Mouse (Mus musculus): ENCODE results near the gene Kmt2a. TPM values are rescaled to one million over a fixed set of nuclear protein-coding genes. Genes with fewer than 3 reads are reported as not detected.

The Kmt2a gene
- polyA plus RNA-seq, 1 experiment: 39.1 TPM

GRCm38 (mm10) chr9:44877686-44878085 lies 3.4 kb downstream of the Kmt2a start:
- H3K27ac ChIP-seq (ENCODE audit: control insufficient read depth, insufficient read depth, low read depth, low read length, poor library complexity): no peak overlapping the region
- no peak overlapping the region for H3K4me3 ChIP-seq (replicated peaks; ENCODE audit: control insufficient read depth, low read depth, low read length)
- H3K4me1 ChIP-seq (ENCODE audit: control insufficient read depth, insufficient read depth, low read length): peaks cover 1% of the 10 kb centered on the region; the same call in 1 of the 2 replicates
- WGBS: 85% methylated on average over 7 of the region's 7 CpGs
- TF ChIP-seq CTCF (IDR thresholded peaks at IDR 0.05; ENCODE audit: control insufficient read depth, insufficient read depth, low read length) (no peak), POLR2A (IDR thresholded peaks at IDR 0.05; ENCODE audit: borderline replicate concordance, control insufficient read depth, low read depth, low read length) (no peak)

GRCm38 (mm10) chr9:44875476-44875875 lies 5.6 kb downstream of the Kmt2a start:
- Histone ChIP-seq H3K4me1 (ENCODE audit: control insufficient read depth, insufficient read depth, low read length) (peaks cover 1% of the 10 kb centered on the region; the same call in 1 of the 2 replicates), H3K27ac (ENCODE audit: control insufficient read depth, insufficient read depth, low read depth, low read length, poor library complexity) (no peak overlapping the region), H3K4me3 (replicated peaks; ENCODE audit: control insufficient read depth, low read depth, low read length) (no peak overlapping the region)
- no peak for TF ChIP-seq CTCF (IDR thresholded peaks at IDR 0.05; ENCODE audit: control insufficient read depth, insufficient read depth, low read length)
- no peak for TF ChIP-seq POLR2A (IDR thresholded peaks at IDR 0.05; ENCODE audit: borderline replicate concordance, control insufficient read depth, low read depth, low read length)
- 53% methylated on average over 7 of the region's 7 CpGs for WGBS

- Histone ChIP-seq H3K27ac (ENCODE audit: control insufficient read depth, insufficient read depth, low read depth, low read length, poor library complexity) (no peak overlapping the region), H3K4me3 (replicated peaks; ENCODE audit: control insufficient read depth, low read depth, low read length) (no peak overlapping the region), H3K4me1 (ENCODE audit: control insufficient read depth, insufficient read depth, low read length) (peaks cover 3% of the 10 kb centered on the region; the same call in 1 of the 2 replicates)
- TF ChIP-seq POLR2A (IDR thresholded peaks at IDR 0.05; ENCODE audit: borderline replicate concordance, control insufficient read depth, low read depth, low read length) (no peak), CTCF (IDR thresholded peaks at IDR 0.05; ENCODE audit: control insufficient read depth, insufficient read depth, low read length) (no peak)
Measured at GRCm38 (mm10) chr9:44874198-44874597, 6.9 kb downstream of the Kmt2a start.

DNA sequence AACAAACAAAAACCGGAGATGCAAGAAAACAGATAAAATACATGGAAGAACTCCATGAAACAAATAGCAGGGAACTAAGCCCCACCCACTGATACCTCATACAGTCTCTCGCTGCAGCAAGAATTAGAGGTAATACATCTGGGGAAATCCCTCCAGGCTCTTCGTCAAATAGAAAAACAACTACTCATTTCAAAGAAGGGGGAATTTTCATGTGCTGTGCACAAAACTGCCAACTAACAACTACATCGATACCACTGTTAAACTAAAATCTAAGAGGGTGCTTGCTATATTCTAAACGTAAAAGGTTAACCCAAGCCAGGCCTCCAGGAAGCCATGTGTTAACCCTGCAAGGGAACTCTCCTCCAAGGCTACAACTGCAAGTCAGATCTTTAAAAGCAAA lies 7.4 kb downstream of the Kmt2a start:
- no peak overlapping the region for H3K27ac ChIP-seq (ENCODE audit: control insufficient read depth, insufficient read depth, low read depth, low read length, poor library complexity)
- 47% methylated on average over 5 of the region's 5 CpGs for WGBS
- peaks cover 2% of the 10 kb centered on the region; the same call in 1 of the 2 replicates for H3K4me1 ChIP-seq (ENCODE audit: control insufficient read depth, insufficient read depth, low read length)
- TF ChIP-seq CTCF (IDR thresholded peaks at IDR 0.05; ENCODE audit: control insufficient read depth, insufficient read depth, low read length): no peak
- no peak for TF ChIP-seq POLR2A (IDR thresholded peaks at IDR 0.05; ENCODE audit: borderline replicate concordance, control insufficient read depth, low read depth, low read length)
- no peak overlapping the region for H3K4me3 ChIP-seq (replicated peaks; ENCODE audit: control insufficient read depth, low read depth, low read length)

DNA sequence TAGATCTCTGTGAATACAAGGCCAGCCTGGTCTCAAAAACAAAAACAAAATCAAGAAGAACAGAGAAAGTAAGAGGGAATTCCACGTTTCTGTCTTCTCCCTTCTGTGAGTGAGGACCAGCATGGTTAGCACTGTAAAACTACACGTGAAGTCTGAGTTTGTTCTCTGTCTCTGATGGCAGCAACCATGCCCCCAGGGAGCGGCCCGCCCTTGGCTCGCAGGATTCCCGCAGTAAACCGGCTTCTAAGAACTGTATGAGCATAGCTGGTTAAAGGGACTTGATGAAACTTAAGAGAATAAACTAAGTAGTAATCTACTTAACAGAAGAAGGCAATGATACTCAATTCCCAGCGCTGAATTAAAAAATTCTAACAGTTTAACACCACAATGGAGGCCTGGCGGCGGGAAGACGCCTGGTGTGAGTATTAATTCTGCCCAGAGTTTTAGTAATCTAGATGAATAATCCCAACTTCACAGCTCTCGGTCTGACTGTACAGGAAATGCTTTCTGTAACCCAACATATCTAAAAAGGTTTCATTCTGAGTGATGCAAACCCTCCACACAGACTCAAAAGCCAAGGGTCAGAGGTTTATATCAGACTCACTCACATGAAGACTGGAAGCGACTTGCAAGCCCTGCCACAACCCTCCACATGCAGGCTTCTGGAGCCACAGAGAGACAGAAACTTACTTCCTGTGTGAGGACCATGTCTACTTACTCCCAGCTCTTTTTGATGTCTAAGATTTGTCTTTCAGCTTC lies 12.6 kb downstream of the Kmt2a start:
- peaks cover 6% of the 10 kb centered on the region for H3K4me1 ChIP-seq (ENCODE audit: control insufficient read depth, insufficient read depth, low read length)
- H3K27ac ChIP-seq (ENCODE audit: control insufficient read depth, insufficient read depth, low read depth, low read length, poor library complexity): no peak overlapping the region
- 68% methylated on average over 13 of the region's 13 CpGs for WGBS
- H3K4me3 ChIP-seq (replicated peaks; ENCODE audit: control insufficient read depth, low read depth, low read length): no peak overlapping the region
- TF ChIP-seq POLR2A (IDR thresholded peaks at IDR 0.05; ENCODE audit: borderline replicate concordance, control insufficient read depth, low read depth, low read length) (no peak), CTCF (IDR thresholded peaks at IDR 0.05; ENCODE audit: control insufficient read depth, insufficient read depth, low read length) (no peak)

- Histone ChIP-seq H3K4me1 (ENCODE audit: control insufficient read depth, insufficient read depth, low read length) (peaks cover 6% of the 10 kb centered on the region), H3K4me3 (replicated peaks; ENCODE audit: control insufficient read depth, low read depth, low read length) (no peak overlapping the region), H3K27ac (ENCODE audit: control insufficient read depth, insufficient read depth, low read depth, low read length, poor library complexity) (no peak overlapping the region)
- WGBS: 23% methylated on average over 3 of the region's 3 CpGs
- TF ChIP-seq CTCF (IDR thresholded peaks at IDR 0.05; ENCODE audit: control insufficient read depth, insufficient read depth, low read length) (no peak), POLR2A (IDR thresholded peaks at IDR 0.05; ENCODE audit: borderline replicate concordance, control insufficient read depth, low read depth, low read length) (no peak)
Measured at GRCm38 (mm10) chr9:44867664-44868063, 13.4 kb downstream of the Kmt2a start.

DNA sequence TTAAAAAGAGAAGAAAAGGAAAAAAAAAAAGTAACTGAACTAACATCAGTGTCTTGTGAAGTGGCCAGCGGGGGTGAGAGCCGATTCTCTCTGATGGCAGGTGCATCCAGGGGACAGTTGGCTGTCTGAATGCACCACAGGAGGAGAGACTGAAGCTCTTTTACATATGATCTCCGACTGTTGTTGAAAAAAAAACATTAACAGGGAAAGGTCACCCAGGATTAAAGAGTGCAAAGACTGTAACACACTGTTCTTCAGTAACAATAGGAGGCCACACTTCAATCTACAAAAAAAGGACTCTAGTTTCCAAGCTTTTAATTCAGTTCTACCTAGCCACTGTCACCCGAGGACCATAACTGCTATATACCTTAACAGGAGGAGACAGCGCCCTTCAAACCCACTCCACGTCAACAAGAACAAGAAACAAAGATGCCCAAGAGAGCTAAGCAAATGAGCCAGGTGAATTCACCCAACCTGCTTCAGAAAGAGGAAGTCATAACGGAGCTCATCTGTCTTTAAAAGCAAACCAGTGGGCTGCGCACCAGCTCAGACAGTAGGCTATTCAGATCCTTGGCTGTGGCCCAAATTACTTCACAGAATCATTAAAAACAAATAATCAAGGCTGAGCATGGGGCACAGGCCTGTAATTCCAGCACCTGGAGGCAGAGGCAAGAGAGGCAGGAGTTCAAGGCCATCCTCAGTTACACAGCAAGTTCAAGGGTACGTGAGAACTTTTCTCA lies 14.4 kb downstream of the Kmt2a start:
- no peak for TF ChIP-seq CTCF (IDR thresholded peaks at IDR 0.05; ENCODE audit: control insufficient read depth, insufficient read depth, low read length)
- Histone ChIP-seq H3K4me3 (replicated peaks; ENCODE audit: control insufficient read depth, low read depth, low read length) (no peak overlapping the region), H3K27ac (ENCODE audit: control insufficient read depth, insufficient read depth, low read depth, low read length, poor library complexity) (peak overlapping the region; percentile 12; the same call in 1 of the 2 replicates), H3K4me1 (ENCODE audit: control insufficient read depth, insufficient read depth, low read length) (peaks cover 6% of the 10 kb centered on the region)
- 56% methylated on average over 9 of the region's 9 CpGs for WGBS

DNA sequence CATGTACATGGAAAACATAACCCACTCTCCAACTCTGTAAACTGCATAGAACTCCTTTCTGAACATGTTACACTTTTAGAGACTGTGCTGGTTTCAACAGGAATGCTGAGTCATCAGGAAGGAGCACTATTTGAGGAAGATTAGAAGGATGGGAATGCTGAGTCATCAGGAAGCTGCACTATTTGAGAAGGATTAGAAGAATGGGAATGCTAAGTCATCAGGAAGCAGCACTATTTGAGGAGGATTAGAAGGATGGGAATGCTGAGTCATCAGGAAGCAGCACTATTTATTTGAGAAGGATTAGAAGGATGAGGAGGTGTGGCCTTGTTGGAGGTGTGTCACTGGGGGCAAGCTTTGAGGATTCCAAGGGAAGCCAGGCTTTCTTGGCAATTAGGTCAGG lies 20.0 kb downstream of the Kmt2a start:
- no peak overlapping the region for H3K4me3 ChIP-seq (replicated peaks; ENCODE audit: control insufficient read depth, low read depth, low read length)
- no peak overlapping the region for H3K27ac ChIP-seq (ENCODE audit: control insufficient read depth, insufficient read depth, low read depth, low read length, poor library complexity)
- H3K4me1 ChIP-seq (ENCODE audit: control insufficient read depth, insufficient read depth, low read length): no peaks in the 10 kb centered on the region; the same call in 1 of the 2 replicates
- TF ChIP-seq POLR2A (IDR thresholded peaks at IDR 0.05; ENCODE audit: borderline replicate concordance, control insufficient read depth, low read depth, low read length): no peak
- TF ChIP-seq CTCF (IDR thresholded peaks at IDR 0.05; ENCODE audit: control insufficient read depth, insufficient read depth, low read length): no peak

All from bone marrow, adult 2 months (tissue).